Mouse (Mus musculus): Measurements from ENCODE around the gene Slc23a2. TPM values are rescaled to one million over a fixed set of nuclear protein-coding genes. Genes with fewer than 3 reads are reported as not detected.
A peak's percentile ranks its signal among the peaks of the same experiment; 100 is the strongest.

The Slc23a2 gene
- polyA plus RNA-seq, 1 experiment: 18.1 TPM

DNA sequence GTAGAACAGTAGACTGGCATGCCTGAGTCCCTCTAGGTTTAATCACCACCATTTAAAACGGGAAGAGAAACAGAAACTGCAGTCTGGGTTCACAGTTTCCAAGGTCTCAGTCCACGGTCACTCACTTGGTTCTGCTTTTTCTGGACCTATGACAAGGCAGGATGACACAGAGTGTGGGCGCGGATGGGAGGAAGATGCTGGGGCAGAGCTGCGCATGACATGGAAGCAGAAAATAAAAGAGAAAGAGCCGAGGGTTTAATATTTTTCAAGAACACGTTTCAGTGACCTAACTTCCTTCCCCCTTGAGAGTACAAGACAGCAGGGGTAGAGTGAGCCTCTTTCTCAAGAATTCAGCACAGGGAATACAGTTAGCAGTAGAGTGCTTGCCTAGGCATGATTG is 24.2 kb upstream of the Slc23a2 start:
- H3K4me3 ChIP-seq (ENCODE audit: insufficient read depth, low read length): no peak overlapping the region
- 0 out of 2 replicates have a peak, but pooled peaks cover 2% of the 10 kb centered on the region for H3K4me1 ChIP-seq (ENCODE audit: control insufficient read depth, insufficient read depth, low read length)
- TF ChIP-seq POLR2A (IDR thresholded peaks at IDR 0.05; ENCODE audit: low read depth, low read length) (no peak), CTCF (IDR thresholded peaks at IDR 0.05; ENCODE audit: borderline replicate concordance, insufficient read depth, low read length) (no peak)
- peak overlapping the region; percentile 78 for H3K27ac ChIP-seq (ENCODE audit: insufficient read depth, low read length)

GRCm38 (mm10) chr2:132163626-132164025 is 18.7 kb upstream of the Slc23a2 start:
- H3K4me1 ChIP-seq (ENCODE audit: control insufficient read depth, insufficient read depth, low read length): no peaks in the 10 kb centered on the region
- TF ChIP-seq CTCF (IDR thresholded peaks at IDR 0.05; ENCODE audit: borderline replicate concordance, insufficient read depth, low read length) (no peak), POLR2A (IDR thresholded peaks at IDR 0.05; ENCODE audit: low read depth, low read length) (no peak)
- H3K27ac ChIP-seq (ENCODE audit: insufficient read depth, low read length): no peak overlapping the region
- no peak overlapping the region for H3K4me3 ChIP-seq (ENCODE audit: insufficient read depth, low read length)

DNA sequence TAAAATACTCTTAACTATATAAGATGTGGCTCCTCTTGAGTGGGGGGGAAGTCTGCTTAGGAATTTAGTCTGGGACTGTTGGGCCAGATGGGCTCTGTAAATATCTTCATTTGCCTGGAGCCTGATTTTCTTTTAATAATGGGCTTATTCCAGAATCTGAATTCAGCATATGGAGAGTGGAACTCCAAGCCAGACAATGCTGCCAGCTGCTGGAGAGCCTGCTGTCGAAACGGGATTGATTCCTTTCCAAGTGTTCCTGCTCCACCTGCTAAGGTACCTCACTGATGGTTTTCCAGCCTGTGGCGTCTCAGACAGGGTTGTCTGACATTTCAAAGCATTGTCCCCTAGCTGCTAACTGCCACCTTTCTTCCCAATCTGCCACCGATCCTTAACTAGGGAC is 12.6 kb upstream of the Slc23a2 start:
- H3K4me1 ChIP-seq (ENCODE audit: control insufficient read depth, insufficient read depth, low read length): no peaks in the 10 kb centered on the region
- TF ChIP-seq CTCF (IDR thresholded peaks at IDR 0.05; ENCODE audit: borderline replicate concordance, insufficient read depth, low read length): no peak
- H3K4me3 ChIP-seq (ENCODE audit: insufficient read depth, low read length): no peak overlapping the region
- no peak overlapping the region for H3K27ac ChIP-seq (ENCODE audit: insufficient read depth, low read length)

GRCm38 (mm10) chr2:132152670-132153069 is 7.8 kb upstream of the Slc23a2 start:
- TF ChIP-seq POLR2A (IDR thresholded peaks at IDR 0.05; ENCODE audit: low read depth, low read length) (no peak), CTCF (IDR thresholded peaks at IDR 0.05; ENCODE audit: borderline replicate concordance, insufficient read depth, low read length) (no peak)
- H3K27ac ChIP-seq (ENCODE audit: insufficient read depth, low read length): no peak overlapping the region
- no peak overlapping the region for H3K4me3 ChIP-seq (ENCODE audit: insufficient read depth, low read length)
- H3K4me1 ChIP-seq (ENCODE audit: control insufficient read depth, insufficient read depth, low read length): no peaks in the 10 kb centered on the region

GRCm38 (mm10) chr2:132151592-132151991 is 6.7 kb upstream of the Slc23a2 start:
- Histone ChIP-seq H3K4me3 (ENCODE audit: insufficient read depth, low read length) (no peak overlapping the region), H3K27ac (ENCODE audit: insufficient read depth, low read length) (no peak overlapping the region), H3K4me1 (ENCODE audit: control insufficient read depth, insufficient read depth, low read length) (no peaks in the 10 kb centered on the region)
- TF ChIP-seq POLR2A (IDR thresholded peaks at IDR 0.05; ENCODE audit: low read depth, low read length): no peak
- TF ChIP-seq CTCF (IDR thresholded peaks at IDR 0.05; ENCODE audit: borderline replicate concordance, insufficient read depth, low read length): no peak

DNA sequence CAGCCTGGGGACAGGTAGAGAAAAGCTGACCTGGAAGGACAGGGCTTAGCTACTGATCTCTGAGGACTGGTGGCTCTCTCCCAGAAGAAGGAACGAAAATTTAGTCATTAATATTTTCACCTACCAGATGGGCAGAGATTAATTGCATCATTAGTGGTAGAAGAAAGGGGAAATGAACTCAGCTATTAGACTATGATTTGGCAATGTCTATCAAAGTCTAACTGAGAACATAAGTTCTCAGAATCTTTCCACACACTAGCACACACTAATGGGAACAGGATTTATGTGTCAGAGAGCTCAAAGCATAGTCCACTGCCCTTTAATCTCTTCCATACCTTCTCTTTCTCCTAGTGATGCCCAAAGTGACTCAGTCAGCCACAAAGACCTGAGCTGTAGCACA is 6.0 kb upstream of the Slc23a2 start:
- Histone ChIP-seq H3K27ac (ENCODE audit: insufficient read depth, low read length) (no peak overlapping the region), H3K4me1 (ENCODE audit: control insufficient read depth, insufficient read depth, low read length) (no peaks in the 10 kb centered on the region), H3K4me3 (ENCODE audit: insufficient read depth, low read length) (no peak overlapping the region)
- no peak for TF ChIP-seq POLR2A (IDR thresholded peaks at IDR 0.05; ENCODE audit: low read depth, low read length)
- no peak for TF ChIP-seq CTCF (IDR thresholded peaks at IDR 0.05; ENCODE audit: borderline replicate concordance, insufficient read depth, low read length)

- H3K4me1 ChIP-seq (ENCODE audit: control insufficient read depth, insufficient read depth, low read length): no peaks in the 10 kb centered on the region
- TF ChIP-seq POLR2A (IDR thresholded peaks at IDR 0.05; ENCODE audit: low read depth, low read length) (no peak), CTCF (IDR thresholded peaks at IDR 0.05; ENCODE audit: borderline replicate concordance, insufficient read depth, low read length) (no peak)
- no peak overlapping the region for H3K4me3 ChIP-seq (ENCODE audit: insufficient read depth, low read length)
- no peak overlapping the region for H3K27ac ChIP-seq (ENCODE audit: insufficient read depth, low read length)
These were observed 1.6 kb upstream of the Slc23a2 start for GRCm38 (mm10) chr2:132146502-132146901.

DNA sequence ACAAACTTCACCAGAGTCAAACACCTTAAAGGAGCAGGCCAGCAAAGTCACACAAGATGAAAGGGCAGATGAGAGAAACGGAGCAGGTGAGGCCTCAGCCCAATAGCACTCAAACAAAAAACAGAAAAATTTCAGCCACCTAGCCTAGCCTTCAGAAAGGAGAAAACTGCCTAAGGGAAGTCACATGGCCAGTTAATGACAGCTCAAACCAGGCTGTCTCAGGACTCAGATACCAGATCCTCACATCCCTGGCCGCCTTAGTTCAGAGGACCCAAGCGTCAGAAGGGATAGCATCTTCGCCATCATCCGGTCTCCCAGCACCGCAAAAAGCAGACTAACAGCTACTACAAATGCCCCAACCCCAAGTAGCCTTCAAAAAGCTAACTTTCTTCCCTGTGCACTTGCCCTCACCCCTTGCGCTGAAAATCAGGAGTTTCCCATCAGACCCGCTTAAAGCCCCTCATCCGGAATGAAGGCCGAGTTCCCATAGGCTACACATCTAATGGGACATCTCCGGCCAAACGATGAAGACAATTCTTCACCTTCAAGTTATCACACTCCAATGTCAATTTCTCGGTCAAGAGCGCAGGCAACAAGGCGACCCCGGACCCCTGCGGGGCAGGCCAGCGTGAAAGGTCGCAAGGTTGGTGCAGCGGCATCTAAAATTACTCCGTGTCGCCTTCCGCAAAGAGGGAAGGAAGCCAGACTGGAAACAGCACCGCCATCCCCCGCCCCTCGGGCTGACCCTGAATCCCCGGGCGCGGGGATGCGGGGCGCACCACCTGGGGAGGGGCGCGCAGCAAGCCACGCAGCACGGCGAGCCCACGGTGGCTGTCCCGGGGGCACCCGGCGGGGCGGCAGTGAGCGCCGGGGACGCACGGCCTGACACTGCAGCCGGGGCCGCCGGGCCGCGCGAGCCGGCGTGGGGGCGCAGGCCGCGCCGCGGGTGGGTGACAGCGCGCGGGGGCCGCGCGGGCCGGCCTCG is 673 bp downstream of the Slc23a2 start:
- H3K4me3 ChIP-seq (ENCODE audit: insufficient read depth, low read length): peak overlapping the region; percentile 89
- H3K27ac ChIP-seq (ENCODE audit: insufficient read depth, low read length): no peak overlapping the region
- H3K4me1 ChIP-seq (ENCODE audit: control insufficient read depth, insufficient read depth, low read length): no peaks in the 10 kb centered on the region
- TF ChIP-seq CTCF (IDR thresholded peaks at IDR 0.05; ENCODE audit: borderline replicate concordance, insufficient read depth, low read length) (no peak), POLR2A (IDR thresholded peaks at IDR 0.05; ENCODE audit: low read depth, low read length) (no peak)

GRCm38 (mm10) chr2:132142606-132143005 is 2.3 kb downstream of the Slc23a2 start:
- Histone ChIP-seq H3K4me3 (ENCODE audit: insufficient read depth, low read length) (no peak overlapping the region), H3K4me1 (ENCODE audit: control insufficient read depth, insufficient read depth, low read length) (no peaks in the 10 kb centered on the region), H3K27ac (ENCODE audit: insufficient read depth, low read length) (no peak overlapping the region)
- no peak for TF ChIP-seq POLR2A (IDR thresholded peaks at IDR 0.05; ENCODE audit: low read depth, low read length)
- no peak for TF ChIP-seq CTCF (IDR thresholded peaks at IDR 0.05; ENCODE audit: borderline replicate concordance, insufficient read depth, low read length)

GRCm38 (mm10) chr2:132140536-132140935 is 4.4 kb downstream of the Slc23a2 start:
- no peak for TF ChIP-seq CTCF (IDR thresholded peaks at IDR 0.05; ENCODE audit: borderline replicate concordance, insufficient read depth, low read length)
- no peak for TF ChIP-seq POLR2A (IDR thresholded peaks at IDR 0.05; ENCODE audit: low read depth, low read length)
- Histone ChIP-seq H3K4me1 (ENCODE audit: control insufficient read depth, insufficient read depth, low read length) (no peaks in the 10 kb centered on the region), H3K27ac (ENCODE audit: insufficient read depth, low read length) (no peak overlapping the region)

More at GRCm38 (mm10) chr2:132140536-132140935, 4.4 kb downstream of the Slc23a2 start:
- no peak overlapping the region for H3K4me3 ChIP-seq (ENCODE audit: insufficient read depth, low read length)

Measured in embryonic fibroblast, embryonic 13.5 days (primary cell).